Mouse (Mus musculus) embryonic facial prominence, embryonic 14.5 days (tissue): Measurements from ENCODE around the gene Tmem258. TPM values are rescaled to one million over a fixed set of nuclear protein-coding genes. Genes with fewer than 3 reads are reported as not detected.

Experiments
- ATAC-seq: fragments of 200-750 bp; cut with Nextera tagmentation; 2 replicates; pipeline ENCODE4 v1.8.0; 2017; ENCODE audit warnings: low read depth, moderate number of reproducible peaks, moderate TSS enrichment
- DNase-seq: peaks from one replicate; pipeline ENCODE4 v3.0.0-alpha.2; 2015; ENCODE audit warnings: low spot score
- H3K27ac ChIP-seq: fragments of 300-500 bp; sonication (generic); replicated peaks from 2 replicates; pipeline ENCODE4 v1.5.1; 2014; ENCODE audit warnings: low read depth, mild to moderate bottlenecking, low read length, moderate library complexity
- H3K27me3 ChIP-seq: fragments of 300-500 bp; sonication (generic); replicated peaks from 2 replicates; pipeline ENCODE4 v1.6.1; 2014; ENCODE audit warnings: low read length; ENCODE audit not compliant: control insufficient read depth, insufficient read depth
- H3K36me3 ChIP-seq: fragments of 300-500 bp; sonication (generic); 2 replicates; pipeline ENCODE4 v1.6.1; 2014; ENCODE audit warnings: low read length, mixed read lengths; ENCODE audit not compliant: control insufficient read depth, insufficient read depth
- H3K4me1 ChIP-seq: fragments of 300-500 bp; sonication (generic); 2 replicates; pipeline ENCODE4 v1.6.1; 2014; ENCODE audit warnings: antibody characterized with exemption, low read length; ENCODE audit not compliant: control insufficient read depth, insufficient read depth
- H3K4me2 ChIP-seq: fragments of 300-500 bp; sonication (generic); 2 replicates; pipeline ENCODE4 v1.6.1; 2014; ENCODE audit warnings: low read depth, mild to moderate bottlenecking, low read length, moderate library complexity, mixed read lengths
- H3K4me3 ChIP-seq: fragments of 300-500 bp; sonication (generic); 2 replicates; pipeline ENCODE4 v1.5.1; 2014; ENCODE audit warnings: low read depth, mild to moderate bottlenecking, low read length
- H3K9ac ChIP-seq: fragments of 300-500 bp; sonication (generic); 2 replicates; pipeline ENCODE4 v1.6.1; 2014; ENCODE audit warnings: low read depth, mild to moderate bottlenecking, low read length, moderate library complexity, mixed read lengths
- H3K9me3 ChIP-seq: fragments of 300-500 bp; sonication (generic); 2 replicates; pipeline ENCODE4 v1.6.1; 2016; ENCODE audit warnings: low read length; ENCODE audit not compliant: control insufficient read depth
- WGBS: fragments of 180-500 bp; shearing (Covaris S2); extraction: QIAGEN DNeasy Blood & Tissue Kit; methylation state at CpG from one replicate; pipeline ENCODE4 v1.1.7; 2014; 5-methylcytosine and 5-hydroxymethylcytosine counted together
- polyA plus RNA-seq: library from polyadenylated mRNA; unstranded; fragments of >200 nt; fragmentation: Nextera tagmentation; extraction: Ambion mirVana; gene quantifications from 2 replicates; pipeline ENCODE4 v1.2.1, GENCODE M21; 2014

The Tmem258 gene
- polyA plus RNA-seq, 1 experiment from 2014 or later, result 563 TPM

DNA sequence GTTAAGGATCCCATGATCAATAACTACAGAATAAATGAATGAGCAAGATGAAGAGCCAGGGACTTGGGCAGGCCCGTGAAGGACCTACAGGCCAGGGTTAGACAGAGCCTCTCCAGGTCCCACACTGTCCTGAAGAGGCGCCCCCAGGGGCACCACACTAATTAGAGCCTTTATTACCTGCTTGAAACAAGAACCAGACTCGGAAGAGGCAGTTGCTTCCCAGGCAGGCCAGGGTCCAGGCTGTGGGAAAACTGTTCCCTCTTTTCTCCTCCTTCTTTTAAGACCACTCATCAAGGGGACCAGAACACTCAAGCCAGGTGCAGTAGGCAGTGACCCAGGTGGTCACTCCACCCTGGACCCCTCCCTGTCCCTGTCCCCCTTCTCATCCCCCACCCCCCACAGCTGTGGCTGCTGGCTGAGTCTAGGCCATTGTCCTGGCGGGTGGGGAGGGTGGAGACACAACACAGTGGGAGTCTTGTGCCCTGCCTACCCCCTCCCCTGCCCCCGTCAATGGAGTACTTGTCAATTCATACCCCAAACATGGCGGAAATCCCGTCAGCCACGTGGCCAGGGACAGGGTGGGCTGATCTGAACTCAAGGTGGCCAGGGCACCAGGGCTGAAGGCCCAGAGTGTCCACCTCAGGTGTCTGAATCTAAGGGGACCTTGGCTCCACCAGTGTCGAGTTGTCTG lies 28.7 kb downstream of the Tmem258 start:
- no peak overlapping the region for H3K9ac ChIP-seq
- no peak overlapping the region for H3K4me2 ChIP-seq
- H3K27ac ChIP-seq, result no peak overlapping the region
- H3K27me3 ChIP-seq, result no peaks in the 10 kb centered on the region
- ATAC-seq (no peak), DNase-seq (no peak)
- 40% methylated on average over 9 of the region's 9 CpGs for WGBS
- H3K4me1 ChIP-seq, result peaks cover 5% of the 10 kb centered on the region; the same call in 1 of the 2 replicates
- H3K9me3 ChIP-seq, result no peaks in the 10 kb centered on the region
- no peak overlapping the region for H3K4me3 ChIP-seq
- H3K36me3 ChIP-seq, result no peaks in the 10 kb centered on the region

DNA sequence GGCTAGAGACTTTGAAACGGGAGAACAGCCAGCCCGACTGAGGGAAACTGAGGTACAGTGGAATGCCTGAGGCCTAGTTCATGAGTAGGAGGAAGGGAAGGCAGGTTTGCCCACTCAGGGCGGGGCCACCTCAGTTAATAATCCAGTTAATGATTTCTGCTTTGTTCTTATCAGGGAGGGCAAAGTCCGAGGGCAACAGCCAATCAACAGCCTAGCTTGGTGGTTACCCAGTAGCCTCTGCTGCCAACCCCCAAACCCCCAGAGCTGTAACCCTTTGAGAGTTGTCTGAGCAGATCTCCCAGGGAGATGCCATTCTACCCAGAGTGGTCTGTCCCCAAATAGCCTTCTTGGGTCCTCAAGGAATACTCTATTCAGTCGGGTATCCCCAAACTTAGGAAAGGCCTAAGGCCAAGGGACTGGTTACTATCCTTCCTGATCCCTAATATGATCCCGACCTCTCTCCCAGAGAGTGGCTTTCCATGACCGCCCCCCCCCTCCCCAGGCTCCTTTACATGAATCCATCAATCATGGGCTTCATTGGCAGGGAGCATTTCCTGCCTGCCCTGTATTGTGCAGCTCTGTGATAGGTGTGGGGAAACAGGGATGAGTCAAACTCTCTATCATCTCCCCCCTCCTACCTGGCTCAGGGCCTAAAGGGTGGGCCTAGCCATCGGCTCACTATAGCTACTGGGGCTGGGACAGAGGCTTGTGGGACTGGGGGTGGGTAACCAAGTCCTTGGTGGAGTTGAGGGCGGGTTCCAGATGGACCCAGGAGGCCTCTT lies 32.2 kb downstream of the Tmem258 start:
- Histone ChIP-seq H3K4me3 (no peak overlapping the region), H3K4me1 (peaks cover 2% of the 10 kb centered on the region; the same call in 1 of the 2 replicates), H3K36me3 (no peaks in the 10 kb centered on the region), H3K27ac (no peak overlapping the region), H3K9ac (no peak overlapping the region), H3K27me3 (peaks cover 3% of the 10 kb centered on the region; the same call in 1 of the 2 replicates), H3K4me2 (no peak overlapping the region), H3K9me3 (no peaks in the 10 kb centered on the region)
- WGBS, result 76% methylated on average over 9 of the region's 9 CpGs
- no peak for DNase-seq
- ATAC-seq, result no peak

DNA sequence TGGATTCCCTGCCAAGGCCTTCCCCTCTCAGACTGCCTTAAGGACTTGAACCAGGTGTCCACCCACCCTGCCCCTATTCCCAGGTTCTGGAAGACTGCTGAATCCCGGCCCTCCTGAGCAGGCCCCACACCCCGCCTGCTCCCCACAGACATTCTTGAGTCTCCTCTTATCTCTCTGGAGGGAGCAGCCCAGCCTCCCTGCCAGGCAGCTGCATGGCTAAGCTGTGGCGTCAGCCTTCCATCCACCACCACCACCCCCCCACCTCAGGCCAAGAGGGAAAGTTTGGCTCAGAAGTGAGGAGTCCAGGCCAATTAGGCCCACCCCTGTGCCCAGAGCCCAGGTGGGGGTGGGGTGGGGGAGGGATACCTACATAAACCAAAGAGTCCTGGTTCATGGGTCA lies 34.7 kb downstream of the Tmem258 start:
- Histone ChIP-seq H3K4me1 (0 out of 2 replicates have a peak, but pooled peaks cover 3% of the 10 kb centered on the region), H3K9ac (no peak overlapping the region), H3K27ac (no peak overlapping the region), H3K36me3 (no peaks in the 10 kb centered on the region), H3K4me3 (no peak overlapping the region), H3K27me3 (peaks cover 3% of the 10 kb centered on the region; the same call in 1 of the 2 replicates), H3K4me2 (no peak overlapping the region), H3K9me3 (no peaks in the 10 kb centered on the region)
- no peak for DNase-seq
- ATAC-seq, result no peak
- 80% methylated on average over 3 of the region's 3 CpGs for WGBS

DNA sequence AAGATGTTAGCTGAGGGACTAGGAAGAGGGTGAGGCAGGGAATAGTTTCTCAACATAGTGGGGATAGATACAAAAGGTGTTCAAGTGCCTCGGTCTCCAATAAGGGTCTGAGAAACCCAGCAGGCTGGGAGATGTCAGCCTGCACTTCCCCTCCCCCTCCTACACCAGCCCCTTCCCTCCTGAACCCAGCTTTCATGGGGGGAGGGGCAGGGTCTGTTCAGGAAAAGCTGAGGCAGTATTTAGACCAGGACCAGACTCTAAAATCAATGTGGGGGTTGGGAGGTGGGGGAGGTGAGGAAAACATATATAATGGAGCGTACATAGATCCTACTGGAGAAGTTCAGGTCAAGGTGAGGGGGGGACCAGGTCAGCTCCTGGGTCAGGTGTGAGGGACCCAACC lies 35.6 kb downstream of the Tmem258 start:
- H3K4me3 ChIP-seq, result no peak overlapping the region
- peaks cover 3% of the 10 kb centered on the region; the same call in 1 of the 2 replicates for H3K27me3 ChIP-seq
- no peak overlapping the region for H3K27ac ChIP-seq
- peak overlapping the region; percentile 85; the same call in 1 of the 2 replicates for H3K4me2 ChIP-seq
- no peak overlapping the region for H3K9ac ChIP-seq
- H3K4me1 ChIP-seq, result 0 out of 2 replicates have a peak, but pooled peaks cover 3% of the 10 kb centered on the region
- DNase-seq (no peak), ATAC-seq (no peak)
- no peaks in the 10 kb centered on the region for H3K36me3 ChIP-seq
- 53% methylated on average over 2 of the region's 2 CpGs for WGBS
- H3K9me3 ChIP-seq, result no peaks in the 10 kb centered on the region

DNA sequence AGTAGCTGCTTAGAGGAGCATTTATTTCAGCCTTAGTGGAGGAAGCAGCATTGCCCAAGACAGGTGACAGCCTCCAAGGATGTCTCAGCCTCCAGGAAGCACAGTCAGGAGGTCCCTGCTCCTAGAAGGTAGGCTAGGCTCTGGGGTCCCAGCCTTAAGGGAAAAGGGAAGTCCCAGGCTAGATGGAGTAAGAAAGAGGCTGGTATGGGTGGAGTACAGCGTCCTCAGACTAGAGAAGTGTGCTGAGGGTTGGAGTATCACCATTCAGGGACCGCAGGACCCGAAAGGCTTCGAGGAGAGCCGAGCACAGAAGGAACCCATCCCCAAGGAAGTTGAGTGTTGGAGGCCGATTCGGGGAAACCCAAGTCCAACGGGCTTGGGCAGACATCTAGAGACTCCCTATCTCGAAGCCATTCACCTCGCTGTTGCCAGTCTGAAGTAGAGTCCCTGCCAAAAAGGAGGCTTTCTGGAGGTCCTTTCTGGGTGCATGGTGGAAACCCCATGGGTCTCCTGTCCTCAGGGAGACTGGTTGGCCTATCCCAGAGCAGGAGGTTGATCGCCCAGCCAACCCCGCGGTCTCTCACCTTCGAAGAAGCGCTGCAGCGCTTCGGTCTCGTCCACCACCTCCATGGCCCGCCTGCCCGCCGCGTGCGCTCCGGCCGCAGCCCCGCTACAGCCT lies 36.3 kb downstream of the Tmem258 start:
- WGBS, result 8% methylated on average over 14 of the region's 26 CpGs
- H3K4me2 ChIP-seq, result peak overlapping the region; percentile 85
- ATAC-seq, result no peak; the same call in 1 of the 2 replicates
- H3K27me3 ChIP-seq, result peaks cover 3% of the 10 kb centered on the region; the same call in 1 of the 2 replicates
- no peaks in the 10 kb centered on the region for H3K36me3 ChIP-seq
- DNase-seq, result no peak
- H3K4me1 ChIP-seq, result 0 out of 2 replicates have a peak, but pooled peaks cover 3% of the 10 kb centered on the region
- H3K9me3 ChIP-seq, result no peaks in the 10 kb centered on the region
- H3K4me3 ChIP-seq, result peak overlapping the region; percentile 49
- no peak overlapping the region for H3K27ac ChIP-seq
- H3K9ac ChIP-seq, result peak overlapping the region; percentile 65

DNA sequence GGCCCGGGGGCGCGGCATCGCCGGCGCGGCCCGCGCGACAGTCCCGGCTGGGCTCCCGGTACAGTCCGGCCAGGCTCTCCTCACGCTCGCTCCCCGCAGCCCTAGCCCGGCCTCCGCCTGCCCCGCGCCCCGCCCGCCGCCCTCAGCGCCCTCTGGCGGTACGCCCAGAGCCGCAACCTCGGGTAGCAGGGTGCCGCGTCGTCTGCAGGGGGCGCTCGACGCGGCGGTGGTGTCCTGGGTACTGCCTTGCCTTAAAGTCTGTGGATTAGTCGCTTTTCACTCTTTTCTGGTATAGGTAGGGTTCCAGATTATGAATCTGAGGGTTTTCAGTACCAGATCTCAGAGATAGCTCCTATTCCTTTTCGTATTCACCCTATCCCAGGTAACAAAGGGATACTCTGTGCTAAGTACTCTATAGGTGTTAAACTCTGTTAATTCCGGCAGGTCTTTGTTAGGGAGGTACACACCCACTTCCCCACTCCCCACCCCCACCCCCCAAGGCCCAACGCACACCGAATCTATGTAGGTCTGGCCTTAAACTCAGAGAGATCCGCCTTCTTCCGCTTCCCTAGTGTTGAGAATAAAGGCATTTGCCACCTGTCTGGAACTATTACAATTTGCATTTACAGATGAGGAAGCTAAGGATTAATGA lies 37.0 kb downstream of the Tmem258 start, which contains the start of gene Myrf:
TSS of gene Myrf (minus strand) at position 95 of the 652 bp plus-strand sequence.
- H3K27me3 ChIP-seq, result peaks cover 3% of the 10 kb centered on the region; the same call in 1 of the 2 replicates
- peak; percentile 62 for DNase-seq
- H3K9ac ChIP-seq, result peak within 1 kb of the TSS; percentile 65
- no peak within 1 kb of the TSS for H3K27ac ChIP-seq
- peak; percentile 92 for ATAC-seq
- H3K36me3 ChIP-seq, result no peaks in the 10 kb centered on the region
- WGBS, result 9% methylated on average over 35 of the region's 43 CpGs
- H3K9me3 ChIP-seq, result no peaks in the 10 kb centered on the region
- 0 out of 2 replicates have a peak, but pooled peaks cover 3% of the 10 kb centered on the region for H3K4me1 ChIP-seq
- peak within 1 kb of the TSS; percentile 49 for H3K4me3 ChIP-seq
- peak within 1 kb of the TSS; percentile 85 for H3K4me2 ChIP-seq

DNA sequence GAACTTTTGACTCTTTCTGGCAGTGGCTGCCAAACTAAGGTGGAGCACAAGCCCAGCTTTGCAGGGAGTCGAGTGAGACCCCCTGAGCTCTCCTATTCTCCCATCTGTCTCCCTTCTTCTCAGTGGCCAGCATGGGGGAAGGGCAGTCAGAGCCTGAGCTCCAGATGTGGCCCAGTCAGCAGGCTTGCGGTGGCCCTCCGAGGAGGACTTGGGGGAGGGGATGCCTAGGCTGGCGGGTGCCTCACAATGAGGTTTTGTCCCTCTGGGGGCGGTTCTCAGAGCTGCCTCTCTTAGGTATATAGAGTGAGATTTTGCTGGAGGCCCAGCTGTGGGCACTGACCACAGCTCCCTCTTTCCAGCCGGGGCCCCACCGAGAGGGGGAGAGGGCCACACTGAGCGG lies 39.1 kb downstream of the Tmem258 start:
- DNase-seq (no peak), ATAC-seq (no peak)
- H3K27ac ChIP-seq, result no peak overlapping the region
- WGBS, result 10% methylated on average over 5 of the region's 8 CpGs
- no peaks in the 10 kb centered on the region for H3K9me3 ChIP-seq
- no peak overlapping the region for H3K4me2 ChIP-seq
- H3K27me3 ChIP-seq, result peaks cover 3% of the 10 kb centered on the region; the same call in 1 of the 2 replicates
- H3K4me3 ChIP-seq, result no peak overlapping the region
- H3K9ac ChIP-seq, result no peak overlapping the region
- 0 out of 2 replicates have a peak, but pooled peaks cover 3% of the 10 kb centered on the region for H3K4me1 ChIP-seq
- no peaks in the 10 kb centered on the region for H3K36me3 ChIP-seq

DNA sequence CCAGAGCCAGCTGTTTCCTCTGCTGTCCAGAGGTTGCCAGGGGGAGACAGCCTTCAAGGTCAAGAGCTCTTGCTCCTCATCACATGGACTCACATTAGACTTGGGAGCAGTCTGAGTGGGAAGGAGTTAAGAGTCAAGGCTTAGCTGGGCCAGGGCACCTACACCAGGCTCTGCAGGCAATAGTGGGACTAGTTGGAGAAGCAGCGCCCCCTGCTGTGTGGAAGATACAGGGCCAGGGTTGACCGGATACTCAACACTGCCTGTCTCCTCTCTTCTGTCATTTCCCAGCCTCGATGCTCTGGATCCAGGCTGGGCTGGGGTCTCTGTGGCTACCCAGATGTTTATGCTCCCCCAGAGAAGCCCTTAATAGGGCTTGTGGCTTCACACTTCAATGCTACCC lies 40.4 kb downstream of the Tmem258 start:
- Histone ChIP-seq H3K4me3 (no peak overlapping the region), H3K9me3 (no peaks in the 10 kb centered on the region), H3K4me1 (0 out of 2 replicates have a peak, but pooled peaks cover 3% of the 10 kb centered on the region), H3K27ac (no peak overlapping the region), H3K9ac (no peak overlapping the region), H3K27me3 (peaks cover 3% of the 10 kb centered on the region; the same call in 1 of the 2 replicates), H3K4me2 (no peak overlapping the region), H3K36me3 (no peaks in the 10 kb centered on the region)
- DNase-seq, result no peak
- no peak for ATAC-seq
- 25% methylated on average over 3 of the region's 3 CpGs for WGBS
